Mouse (Mus musculus): Measurements from ENCODE around the gene Mtmr11. TPM values are rescaled to one million over a fixed set of nuclear protein-coding genes. Genes with fewer than 3 reads are reported as not detected.

Gene Mtmr11
- polyA plus RNA-seq, 1 experiment from 2014 or later: 34.0 TPM

- no peaks in the 10 kb centered on the region for H3K4me1 ChIP-seq (replicated peaks)
- ATAC-seq (ENCODE audit: insufficient number of reproducible peaks, insufficient read depth, low FRiP score, low TSS enrichment, low read depth): no peak
- H3K4me3 ChIP-seq (replicated peaks): no peak overlapping the region
- no peaks in the 10 kb centered on the region for H3K27me3 ChIP-seq
- no peak overlapping the region for H3K27ac ChIP-seq
- no peak overlapping the region for H3K4me2 ChIP-seq
- no peak overlapping the region for H3K9ac ChIP-seq (replicated peaks)
- H3K9me3 ChIP-seq: no peaks in the 10 kb centered on the region
- peaks cover 64% of the 10 kb centered on the region for H3K36me3 ChIP-seq
- WGBS: 91% methylated on average over 5 of the region's 5 CpGs
These were observed 9.2 kb upstream of the Mtmr11 start for GRCm38 (mm10) chr3:96152611-96153010.

GRCm38 (mm10) chr3:96155501-96155900 is 6.3 kb upstream of the Mtmr11 start:
- 80% methylated on average over 8 of the region's 8 CpGs for WGBS
- Histone ChIP-seq H3K27me3 (no peaks in the 10 kb centered on the region), H3K27ac (no peak overlapping the region), H3K9ac (replicated peaks) (no peak overlapping the region), H3K4me3 (replicated peaks) (no peak overlapping the region), H3K4me1 (replicated peaks) (peaks cover 17% of the 10 kb centered on the region), H3K4me2 (no peak overlapping the region), H3K36me3 (peaks cover 56% of the 10 kb centered on the region), H3K9me3 (no peaks in the 10 kb centered on the region)
- ATAC-seq (ENCODE audit: insufficient number of reproducible peaks, insufficient read depth, low FRiP score, low TSS enrichment, low read depth): no peak

GRCm38 (mm10) chr3:96159820-96160219 is 2.0 kb upstream of the Mtmr11 start:
- H3K4me3 ChIP-seq (replicated peaks): no peak overlapping the region
- no peaks in the 10 kb centered on the region for H3K9me3 ChIP-seq
- H3K27me3 ChIP-seq: no peaks in the 10 kb centered on the region
- peaks cover 17% of the 10 kb centered on the region for H3K36me3 ChIP-seq
- peaks cover 34% of the 10 kb centered on the region for H3K4me1 ChIP-seq (replicated peaks)
- no peak overlapping the region for H3K9ac ChIP-seq (replicated peaks)
- H3K27ac ChIP-seq: peak overlapping the region; percentile 90
- ATAC-seq (ENCODE audit: insufficient number of reproducible peaks, insufficient read depth, low FRiP score, low TSS enrichment, low read depth): no peak
- WGBS: 83% methylated on average over 4 of the region's 4 CpGs
- H3K4me2 ChIP-seq: peak overlapping the region; percentile 83

GRCm38 (mm10) chr3:96160222-96160802 is 1.5 kb upstream of the Mtmr11 start:
- H3K27ac ChIP-seq: peak overlapping the region; percentile 90
- no peaks in the 10 kb centered on the region for H3K27me3 ChIP-seq
- peak overlapping the region; percentile 83 for H3K4me2 ChIP-seq
- H3K4me1 ChIP-seq (replicated peaks): peaks cover 34% of the 10 kb centered on the region
- peak overlapping the region; percentile 55 for H3K4me3 ChIP-seq (replicated peaks)
- peaks cover 12% of the 10 kb centered on the region for H3K36me3 ChIP-seq
- H3K9ac ChIP-seq (replicated peaks): peak overlapping the region; percentile 72; the same call in 1 of the 2 replicates
- no peaks in the 10 kb centered on the region for H3K9me3 ChIP-seq
- peak; percentile 2; the same call in 1 of the 2 replicates for ATAC-seq (ENCODE audit: insufficient number of reproducible peaks, insufficient read depth, low FRiP score, low TSS enrichment, low read depth)
- WGBS: 41% methylated on average over 4 of the region's 4 CpGs

- peak overlapping the region; percentile 55 for H3K4me3 ChIP-seq (replicated peaks)
These were observed 844 bp upstream of the Mtmr11 start for GRCm38 (mm10) chr3:96160803-96161516.

GRCm38 (mm10) chr3:96163040-96163439 is 1.2 kb downstream of the Mtmr11 start:
- no peak overlapping the region for H3K9ac ChIP-seq (replicated peaks)
- peaks cover 9% of the 10 kb centered on the region for H3K36me3 ChIP-seq
- peak overlapping the region; percentile 83 for H3K4me2 ChIP-seq
- no peaks in the 10 kb centered on the region for H3K9me3 ChIP-seq
- WGBS: 86% methylated on average over 6 of the region's 6 CpGs
- H3K27me3 ChIP-seq: no peaks in the 10 kb centered on the region
- ATAC-seq (ENCODE audit: insufficient number of reproducible peaks, insufficient read depth, low FRiP score, low TSS enrichment, low read depth): no peak
- peak overlapping the region; percentile 55 for H3K4me3 ChIP-seq (replicated peaks)
- no peak overlapping the region for H3K27ac ChIP-seq
- H3K4me1 ChIP-seq (replicated peaks): peaks cover 34% of the 10 kb centered on the region

More at GRCm38 (mm10) chr3:96160803-96161516, 844 bp upstream of the Mtmr11 start:
- under 1% methylated on average over 12 of the region's 12 CpGs for WGBS
- Histone ChIP-seq H3K9me3 (no peaks in the 10 kb centered on the region), H3K4me1 (replicated peaks) (peaks cover 34% of the 10 kb centered on the region), H3K27ac (peak overlapping the region; percentile 90), H3K27me3 (no peaks in the 10 kb centered on the region), H3K9ac (replicated peaks) (peak overlapping the region; percentile 72), H3K4me2 (peak overlapping the region; percentile 83), H3K36me3 (peaks cover 6% of the 10 kb centered on the region)
- ATAC-seq (ENCODE audit: insufficient number of reproducible peaks, insufficient read depth, low FRiP score, low TSS enrichment, low read depth): peak; percentile 82

- no peak for ATAC-seq (ENCODE audit: insufficient number of reproducible peaks, insufficient read depth, low FRiP score, low TSS enrichment, low read depth)
- H3K27ac ChIP-seq: no peak overlapping the region
- no peak overlapping the region for H3K9ac ChIP-seq (replicated peaks)
- H3K4me3 ChIP-seq (replicated peaks): no peak overlapping the region
- 83% methylated on average over 12 of the region's 12 CpGs for WGBS
- peaks cover 32% of the 10 kb centered on the region for H3K36me3 ChIP-seq
- no peak overlapping the region for H3K4me2 ChIP-seq
- no peaks in the 10 kb centered on the region for H3K9me3 ChIP-seq
- H3K4me1 ChIP-seq (replicated peaks): peaks cover 20% of the 10 kb centered on the region
- H3K27me3 ChIP-seq: no peaks in the 10 kb centered on the region
These were observed 6.8 kb downstream of the Mtmr11 start for GRCm38 (mm10) chr3:96168466-96169158.

GRCm38 (mm10) chr3:96170276-96170675 is 8.5 kb downstream of the Mtmr11 start:
- Histone ChIP-seq H3K9me3 (no peaks in the 10 kb centered on the region), H3K27ac (no peak overlapping the region), H3K4me3 (replicated peaks) (no peak overlapping the region), H3K4me1 (replicated peaks) (peaks cover 33% of the 10 kb centered on the region), H3K4me2 (0 out of 2 replicates have a peak overlapping the region, but pooled peaks have one; percentile 82), H3K9ac (replicated peaks) (no peak overlapping the region), H3K27me3 (no peaks in the 10 kb centered on the region), H3K36me3 (peaks cover 48% of the 10 kb centered on the region)
- WGBS: 94% methylated on average over 4 of the region's 4 CpGs
- ATAC-seq (ENCODE audit: insufficient number of reproducible peaks, insufficient read depth, low FRiP score, low TSS enrichment, low read depth): no peak

GRCm38 (mm10) chr3:96170976-96171545 is 9.3 kb downstream of the Mtmr11 start:
- H3K36me3 ChIP-seq: peaks cover 55% of the 10 kb centered on the region
- peak overlapping the region; percentile 72 for H3K4me3 ChIP-seq (replicated peaks)
- no peak for ATAC-seq (ENCODE audit: insufficient number of reproducible peaks, insufficient read depth, low FRiP score, low TSS enrichment, low read depth)
- peaks cover 33% of the 10 kb centered on the region for H3K4me1 ChIP-seq (replicated peaks)
- H3K9me3 ChIP-seq: no peaks in the 10 kb centered on the region
- WGBS: 78% methylated on average over 10 of the region's 10 CpGs
- H3K27ac ChIP-seq: peak overlapping the region; percentile 99; the same call in 1 of the 2 replicates
- H3K4me2 ChIP-seq: peak overlapping the region; percentile 82
- H3K27me3 ChIP-seq: no peaks in the 10 kb centered on the region
- peak overlapping the region; percentile 77; the same call in 1 of the 2 replicates for H3K9ac ChIP-seq (replicated peaks)

- no peaks in the 10 kb centered on the region for H3K9me3 ChIP-seq
- peak overlapping the region; percentile 82 for H3K4me2 ChIP-seq
- no peak for ATAC-seq (ENCODE audit: insufficient number of reproducible peaks, insufficient read depth, low FRiP score, low TSS enrichment, low read depth)
- H3K27me3 ChIP-seq: no peaks in the 10 kb centered on the region
- H3K36me3 ChIP-seq: peaks cover 61% of the 10 kb centered on the region
- WGBS: 21% methylated on average over 18 of the region's 18 CpGs
- peak overlapping the region; percentile 77 for H3K9ac ChIP-seq (replicated peaks)
- peak overlapping the region; percentile 99 for H3K27ac ChIP-seq
- H3K4me3 ChIP-seq (replicated peaks): peak overlapping the region; percentile 72
- H3K4me1 ChIP-seq (replicated peaks): peaks cover 33% of the 10 kb centered on the region
These were observed 9.9 kb downstream of the Mtmr11 start for GRCm38 (mm10) chr3:96171583-96172196.

Measured in limb, embryonic 12.5 days (tissue).